Mouse (Mus musculus): ENCODE results near the gene Shisa9. TPM values are rescaled to one million over a fixed set of nuclear protein-coding genes. Genes with fewer than 3 reads are reported as not detected.

The Shisa9 gene
- polyA plus RNA-seq, 1 experiment from 2014 or later, result 2.1 TPM

GRCm38 (mm10) chr16:12083082-12083481, 99.2 kb downstream of the Shisa9 start:
- no peak overlapping the region for H3K27ac ChIP-seq (ENCODE audit: low read length)
- H3K36me3 ChIP-seq (ENCODE audit: control insufficient read depth, insufficient read depth, low read length), result no peaks in the 10 kb centered on the region
- H3K4me3 ChIP-seq (ENCODE audit: low read depth, low read length), result no peak overlapping the region
- H3K27me3 ChIP-seq (ENCODE audit: control insufficient read depth, insufficient read depth, low read length), result no peaks in the 10 kb centered on the region
- no peaks in the 10 kb centered on the region for H3K4me1 ChIP-seq (ENCODE audit: control insufficient read depth, insufficient read depth, low read length)
- H3K9me3 ChIP-seq (ENCODE audit: control insufficient read depth, low read depth, low read length), result no peaks in the 10 kb centered on the region
- H3K4me2 ChIP-seq (replicated peaks; ENCODE audit: low read depth, low read length), result no peak overlapping the region
- ATAC-seq (ENCODE audit: insufficient number of reproducible peaks, insufficient read depth, low FRiP score, low read depth), result no peak
- WGBS, result 80% methylated on average over 2 of the region's 2 CpGs
- no peak overlapping the region for H3K9ac ChIP-seq (replicated peaks; ENCODE audit: low read depth, low read length)

GRCm38 (mm10) chr16:12090604-12091235, 106.8 kb downstream of the Shisa9 start:
- Histone ChIP-seq H3K4me3 (ENCODE audit: low read depth, low read length) (no peak overlapping the region), H3K27me3 (ENCODE audit: control insufficient read depth, insufficient read depth, low read length) (no peaks in the 10 kb centered on the region), H3K9ac (replicated peaks; ENCODE audit: low read depth, low read length) (no peak overlapping the region), H3K4me2 (replicated peaks; ENCODE audit: low read depth, low read length) (no peak overlapping the region), H3K36me3 (ENCODE audit: control insufficient read depth, insufficient read depth, low read length) (no peaks in the 10 kb centered on the region), H3K27ac (ENCODE audit: low read length) (no peak overlapping the region), H3K4me1 (ENCODE audit: control insufficient read depth, insufficient read depth, low read length) (no peaks in the 10 kb centered on the region), H3K9me3 (ENCODE audit: control insufficient read depth, low read depth, low read length) (no peaks in the 10 kb centered on the region)
- ATAC-seq (ENCODE audit: insufficient number of reproducible peaks, insufficient read depth, low FRiP score, low read depth), result no peak
- WGBS, result 61% methylated on average over 5 of the region's 5 CpGs

GRCm38 (mm10) chr16:12093253-12093652, 109.3 kb downstream of the Shisa9 start:
- Histone ChIP-seq H3K36me3 (ENCODE audit: control insufficient read depth, insufficient read depth, low read length) (no peaks in the 10 kb centered on the region), H3K4me2 (replicated peaks; ENCODE audit: low read depth, low read length) (no peak overlapping the region), H3K9ac (replicated peaks; ENCODE audit: low read depth, low read length) (no peak overlapping the region), H3K4me3 (ENCODE audit: low read depth, low read length) (no peak overlapping the region), H3K4me1 (ENCODE audit: control insufficient read depth, insufficient read depth, low read length) (no peaks in the 10 kb centered on the region), H3K27me3 (ENCODE audit: control insufficient read depth, insufficient read depth, low read length) (no peaks in the 10 kb centered on the region), H3K9me3 (ENCODE audit: control insufficient read depth, low read depth, low read length) (no peaks in the 10 kb centered on the region), H3K27ac (ENCODE audit: low read length) (no peak overlapping the region)
- WGBS, result 86% methylated on average over 4 of the region's 4 CpGs
- no peak for ATAC-seq (ENCODE audit: insufficient number of reproducible peaks, insufficient read depth, low FRiP score, low read depth)

- Histone ChIP-seq H3K4me1 (ENCODE audit: control insufficient read depth, insufficient read depth, low read length) (no peaks in the 10 kb centered on the region), H3K4me3 (ENCODE audit: low read depth, low read length) (no peak overlapping the region), H3K9ac (replicated peaks; ENCODE audit: low read depth, low read length) (no peak overlapping the region), H3K27me3 (ENCODE audit: control insufficient read depth, insufficient read depth, low read length) (no peaks in the 10 kb centered on the region), H3K27ac (ENCODE audit: low read length) (no peak overlapping the region), H3K36me3 (ENCODE audit: control insufficient read depth, insufficient read depth, low read length) (no peaks in the 10 kb centered on the region), H3K9me3 (ENCODE audit: control insufficient read depth, low read depth, low read length) (no peaks in the 10 kb centered on the region), H3K4me2 (replicated peaks; ENCODE audit: low read depth, low read length) (no peak overlapping the region)
- ATAC-seq (ENCODE audit: insufficient number of reproducible peaks, insufficient read depth, low FRiP score, low read depth), result no peak
- WGBS, result 68% methylated on average over 7 of the region's 7 CpGs
These were observed 110.9 kb downstream of the Shisa9 start for GRCm38 (mm10) chr16:12094784-12095315.

GRCm38 (mm10) chr16:12095365-12095764, 111.5 kb downstream of the Shisa9 start:
- no peak for ATAC-seq (ENCODE audit: insufficient number of reproducible peaks, insufficient read depth, low FRiP score, low read depth)
- Histone ChIP-seq H3K4me2 (replicated peaks; ENCODE audit: low read depth, low read length) (no peak overlapping the region), H3K9ac (replicated peaks; ENCODE audit: low read depth, low read length) (no peak overlapping the region), H3K9me3 (ENCODE audit: control insufficient read depth, low read depth, low read length) (no peaks in the 10 kb centered on the region), H3K4me3 (ENCODE audit: low read depth, low read length) (no peak overlapping the region), H3K36me3 (ENCODE audit: control insufficient read depth, insufficient read depth, low read length) (no peaks in the 10 kb centered on the region), H3K4me1 (ENCODE audit: control insufficient read depth, insufficient read depth, low read length) (no peaks in the 10 kb centered on the region), H3K27ac (ENCODE audit: low read length) (no peak overlapping the region), H3K27me3 (ENCODE audit: control insufficient read depth, insufficient read depth, low read length) (no peaks in the 10 kb centered on the region)
- 59% methylated on average over 2 of the region's 2 CpGs for WGBS

GRCm38 (mm10) chr16:12108436-12108835, 124.5 kb downstream of the Shisa9 start:
- Histone ChIP-seq H3K9ac (replicated peaks; ENCODE audit: low read depth, low read length) (no peak overlapping the region), H3K36me3 (ENCODE audit: control insufficient read depth, insufficient read depth, low read length) (no peaks in the 10 kb centered on the region), H3K27me3 (ENCODE audit: control insufficient read depth, insufficient read depth, low read length) (no peaks in the 10 kb centered on the region), H3K9me3 (ENCODE audit: control insufficient read depth, low read depth, low read length) (no peaks in the 10 kb centered on the region), H3K27ac (ENCODE audit: low read length) (no peak overlapping the region), H3K4me1 (ENCODE audit: control insufficient read depth, insufficient read depth, low read length) (no peaks in the 10 kb centered on the region), H3K4me3 (ENCODE audit: low read depth, low read length) (no peak overlapping the region), H3K4me2 (replicated peaks; ENCODE audit: low read depth, low read length) (no peak overlapping the region)
- WGBS, result 89% methylated on average over 4 of the region's 4 CpGs
- ATAC-seq (ENCODE audit: insufficient number of reproducible peaks, insufficient read depth, low FRiP score, low read depth), result no peak

- no peaks in the 10 kb centered on the region for H3K4me1 ChIP-seq (ENCODE audit: control insufficient read depth, insufficient read depth, low read length)
- no peak overlapping the region for H3K9ac ChIP-seq (replicated peaks; ENCODE audit: low read depth, low read length)
- H3K27me3 ChIP-seq (ENCODE audit: control insufficient read depth, insufficient read depth, low read length), result no peaks in the 10 kb centered on the region
- no peak overlapping the region for H3K27ac ChIP-seq (ENCODE audit: low read length)
- ATAC-seq (ENCODE audit: insufficient number of reproducible peaks, insufficient read depth, low FRiP score, low read depth), result no peak
- 74% methylated on average over 5 of the region's 5 CpGs for WGBS
- H3K9me3 ChIP-seq (ENCODE audit: control insufficient read depth, low read depth, low read length), result no peaks in the 10 kb centered on the region
- H3K4me2 ChIP-seq (replicated peaks; ENCODE audit: low read depth, low read length), result no peak overlapping the region
- no peaks in the 10 kb centered on the region for H3K36me3 ChIP-seq (ENCODE audit: control insufficient read depth, insufficient read depth, low read length)
- no peak overlapping the region for H3K4me3 ChIP-seq (ENCODE audit: low read depth, low read length)
These were observed 127.0 kb downstream of the Shisa9 start for GRCm38 (mm10) chr16:12110851-12111437.

GRCm38 (mm10) chr16:12114396-12114795, 130.5 kb downstream of the Shisa9 start:
- H3K9ac ChIP-seq (replicated peaks; ENCODE audit: low read depth, low read length), result no peak overlapping the region

More at GRCm38 (mm10) chr16:12114396-12114795, 130.5 kb downstream of the Shisa9 start:
- no peak for ATAC-seq (ENCODE audit: insufficient number of reproducible peaks, insufficient read depth, low FRiP score, low read depth)
- Histone ChIP-seq H3K9me3 (ENCODE audit: control insufficient read depth, low read depth, low read length) (no peaks in the 10 kb centered on the region), H3K4me3 (ENCODE audit: low read depth, low read length) (no peak overlapping the region), H3K27me3 (ENCODE audit: control insufficient read depth, insufficient read depth, low read length) (no peaks in the 10 kb centered on the region), H3K4me1 (ENCODE audit: control insufficient read depth, insufficient read depth, low read length) (no peaks in the 10 kb centered on the region), H3K27ac (ENCODE audit: low read length) (no peak overlapping the region), H3K36me3 (ENCODE audit: control insufficient read depth, insufficient read depth, low read length) (no peaks in the 10 kb centered on the region), H3K4me2 (replicated peaks; ENCODE audit: low read depth, low read length) (no peak overlapping the region)
- WGBS, result 85% methylated on average over 5 of the region's 5 CpGs
